Mouse (Mus musculus) lung, adult 2 months (tissue): Measurements from ENCODE around the gene Prr22.

Experiments used
- CTCF ChIP-seq: fragments of 200-500 bp; IDR thresholded peaks from 2 replicates; pipeline ENCODE4 v1.5.1; 2011; ENCODE audit warnings: mild to moderate bottlenecking, low read length, control low read depth; ENCODE audit not compliant: insufficient read depth
- POLR2A ChIP-seq: fragments of 200-500 bp; IDR thresholded peaks from 2 replicates; pipeline ENCODE4 v1.6.1; 2011; ENCODE audit warnings: low read depth, mild to moderate bottlenecking, control low read depth, low read length, borderline replicate concordance; ENCODE audit errors: extremely low read depth

DNA sequence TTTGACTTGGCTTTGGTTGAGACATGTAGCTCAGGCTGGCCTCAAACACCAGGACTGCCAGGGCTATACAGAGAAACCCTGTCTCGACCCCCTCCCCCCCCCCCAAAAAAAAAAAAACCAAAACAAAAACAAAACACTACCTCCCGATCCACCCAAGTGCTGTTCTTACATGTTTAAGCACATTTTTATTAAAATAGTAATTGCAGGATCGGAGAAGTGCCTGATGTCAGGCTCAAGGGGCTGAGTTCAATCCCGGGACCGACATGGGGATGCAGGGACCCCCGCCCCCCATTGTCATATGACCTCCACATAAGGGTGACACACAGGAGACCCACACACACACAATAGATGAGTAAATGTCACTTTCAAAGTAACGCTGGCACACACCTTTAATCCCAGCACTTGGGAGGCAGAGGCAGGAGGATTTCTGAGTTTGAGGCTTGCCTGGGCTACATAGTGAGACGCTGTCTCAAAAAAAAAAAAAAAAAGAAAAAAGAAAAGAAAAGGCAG lies 6.3 kb upstream of the Prr22 start:
- TF ChIP-seq POLR2A (no peak), CTCF (no peak)
